Mouse (Mus musculus) gastrocnemius, postnatal 25 days (tissue): ENCODE measurements around the gene Kcnk2. TPM values are rescaled to one million over a fixed set of nuclear protein-coding genes. Genes with fewer than 3 reads are reported as not detected.
"Not testable (repeated sequence)": the region's sequence is repeated elsewhere in the genome, so short reads cannot be mapped to it uniquely, and the experiment has no call there.

Source experiments
- DNase-seq: peaks from one replicate; pipeline ENCODE4 v3.0.0; 2022
- total RNA-seq, 2 experiments: library from RNA; stranded (reverse); gene quantifications; 1 replicate in 1 of 2; 2 replicates in 1 of 2; pipeline ENCODE4 v1.2.3; 2021

Kcnk2 gene
- total RNA-seq, 2 experiments from 2014 or later: 1.8 to 2.5 TPM

- DNase-seq: peak; percentile 6
These were observed 58.5 kb downstream of the Kcnk2 start for GRCm38 (mm10) chr1:189343301-189344251.

GRCm38 (mm10) chr1:189342416-189343104 lies 59.5 kb downstream of the Kcnk2 start:
- no peak for DNase-seq

- no peak for DNase-seq
These were observed 60.6 kb downstream of the Kcnk2 start for GRCm38 (mm10) chr1:189341381-189341917.

DNA sequence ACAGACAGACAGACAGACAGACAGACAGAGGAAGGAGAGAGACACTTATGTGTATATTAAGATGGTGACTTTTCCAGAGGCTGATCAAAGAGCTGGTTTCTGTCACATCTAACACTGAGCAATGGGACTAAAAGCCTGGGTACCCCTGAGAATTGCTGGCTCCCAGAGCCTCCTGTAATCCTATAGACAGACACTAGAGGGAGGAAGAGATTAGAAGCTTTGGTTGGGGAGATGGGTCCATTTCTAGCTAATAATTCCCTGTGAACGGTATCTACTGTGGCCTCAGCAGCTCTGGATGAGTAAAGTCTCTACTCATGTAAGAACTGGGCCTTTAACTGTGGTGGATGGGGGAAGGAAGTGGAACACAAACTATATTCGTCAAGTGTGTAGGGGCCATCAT lies 86.2 kb downstream of the Kcnk2 start:
- DNase-seq: no peak

DNA sequence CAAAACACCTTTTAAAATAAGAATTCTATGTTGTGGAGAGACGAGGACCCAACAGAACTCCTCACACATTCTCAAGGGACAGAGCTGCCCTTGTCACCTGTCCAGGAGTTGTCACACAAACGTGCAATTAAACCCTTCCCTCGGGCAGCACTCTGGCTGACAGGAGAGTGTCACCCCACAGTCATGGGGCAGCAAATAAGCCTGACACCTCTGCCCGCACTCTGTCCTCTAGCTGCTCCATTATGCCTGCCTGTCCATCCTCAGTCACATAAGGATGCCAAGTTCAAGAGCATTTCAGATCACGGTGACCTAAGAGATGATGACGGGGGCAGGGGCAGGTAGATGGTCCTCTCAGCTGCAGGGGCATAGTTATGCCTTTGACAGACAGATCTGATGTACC lies 87.6 kb downstream of the Kcnk2 start:
- DNase-seq: no peak

DNA sequence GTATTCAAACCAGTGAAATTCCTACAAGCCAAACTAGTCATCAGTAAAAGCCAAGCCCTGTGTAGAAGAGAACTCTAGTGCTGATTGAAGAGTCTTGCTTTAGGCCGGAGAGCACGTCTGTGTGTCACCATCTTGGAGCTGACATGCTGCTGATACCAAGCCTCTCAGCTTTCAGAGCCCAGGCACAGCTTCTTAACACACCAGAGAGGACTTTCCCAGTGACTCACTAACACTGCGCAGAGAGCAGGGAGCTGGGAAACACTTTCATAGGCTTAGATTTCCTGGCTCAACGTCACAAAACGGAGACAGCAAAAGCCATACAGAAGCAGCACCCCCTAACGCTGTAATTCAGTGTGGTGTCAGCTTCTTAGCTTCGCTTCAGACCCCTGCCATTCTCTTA lies 88.3 kb downstream of the Kcnk2 start:
- DNase-seq: no peak

DNA sequence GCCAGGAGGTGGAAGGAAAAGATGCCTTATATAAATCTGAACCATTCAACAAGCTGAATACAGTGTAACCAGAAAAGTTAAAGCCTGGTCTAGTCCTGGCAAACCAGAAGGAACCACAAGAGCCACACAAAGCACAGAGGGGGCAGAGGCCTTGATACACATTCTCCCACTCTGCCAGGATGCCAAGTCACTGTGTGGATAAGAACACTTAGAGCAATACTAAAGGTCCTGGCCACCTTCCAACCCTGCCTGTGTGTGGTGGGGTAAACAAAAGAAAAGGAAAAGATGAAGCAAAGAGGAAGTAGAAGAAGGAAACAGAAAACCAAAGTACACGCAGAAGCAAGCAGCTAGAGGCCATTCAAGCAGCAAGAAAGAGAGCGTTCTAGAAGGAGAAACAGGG lies 91.9 kb downstream of the Kcnk2 start:
- no peak for DNase-seq

GRCm38 (mm10) chr1:189304988-189305522 lies 97.0 kb downstream of the Kcnk2 start:
- no peak for DNase-seq

DNA sequence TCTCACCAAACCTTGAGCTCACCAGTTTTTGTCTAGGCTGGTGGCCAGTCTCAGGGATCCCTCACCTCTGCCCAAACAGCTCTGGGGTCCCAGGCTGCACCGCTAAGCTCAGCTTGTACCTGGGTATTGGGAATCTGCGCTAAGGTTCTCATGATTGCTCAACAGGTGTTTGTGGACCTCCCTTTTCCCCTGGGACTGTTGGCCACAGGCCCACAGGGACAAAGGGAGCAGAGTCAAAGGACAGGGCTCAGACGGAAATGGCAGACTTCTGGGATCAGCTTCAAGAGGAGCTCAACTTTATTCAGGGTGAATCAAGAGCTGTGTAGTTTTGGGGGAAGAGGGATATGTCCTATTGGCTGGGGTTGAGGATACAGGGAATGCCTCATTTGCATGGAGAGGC lies 99.1 kb downstream of the Kcnk2 start:
- DNase-seq: no peak

DNA sequence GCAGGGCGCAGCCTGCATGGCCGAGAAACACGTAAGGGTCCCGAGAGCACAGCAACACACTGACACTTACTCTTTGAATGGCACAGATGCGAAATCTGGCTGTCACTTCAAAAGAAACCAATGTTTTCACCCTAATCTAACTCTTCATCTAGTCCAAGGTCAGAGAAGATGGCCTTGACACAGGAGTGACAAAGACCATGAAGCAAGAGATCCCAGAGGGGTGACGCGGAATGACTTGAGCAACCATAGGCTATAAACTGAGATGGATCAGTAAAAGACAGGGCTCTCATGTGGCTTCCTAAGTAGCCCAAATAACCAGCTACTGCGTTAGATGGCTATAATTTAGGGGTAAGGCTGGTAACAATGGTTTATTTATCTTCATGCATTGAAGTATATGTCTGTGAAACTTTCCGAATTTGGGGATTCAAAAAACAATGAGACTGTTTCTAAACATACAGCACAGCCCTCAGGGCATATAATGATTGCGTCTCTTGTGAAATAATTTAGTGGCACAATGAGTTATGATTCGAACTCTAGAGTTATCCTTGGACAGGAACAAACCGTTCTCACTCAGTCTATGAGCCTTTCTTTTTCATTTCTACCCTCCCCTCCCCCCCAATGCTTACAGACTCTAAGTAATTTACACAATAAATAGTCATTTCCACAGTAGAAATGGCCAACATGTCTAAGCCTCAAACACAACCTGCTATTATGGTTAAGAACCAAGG lies 108.2 kb downstream of the Kcnk2 start:
- DNase-seq: no peak

GRCm38 (mm10) chr1:189290885-189291284 lies 111.2 kb downstream of the Kcnk2 start:
- no peak for DNase-seq

GRCm38 (mm10) chr1:189288948-189289347 lies 113.1 kb downstream of the Kcnk2 start:
- no peak for DNase-seq

- DNase-seq: no peak
These were observed 129.8 kb downstream of the Kcnk2 start for GRCm38 (mm10) chr1:189272281-189272680.

- DNase-seq: no peak
These were observed 148.4 kb downstream of the Kcnk2 start for GRCm38 (mm10) chr1:189253631-189254030.

DNA sequence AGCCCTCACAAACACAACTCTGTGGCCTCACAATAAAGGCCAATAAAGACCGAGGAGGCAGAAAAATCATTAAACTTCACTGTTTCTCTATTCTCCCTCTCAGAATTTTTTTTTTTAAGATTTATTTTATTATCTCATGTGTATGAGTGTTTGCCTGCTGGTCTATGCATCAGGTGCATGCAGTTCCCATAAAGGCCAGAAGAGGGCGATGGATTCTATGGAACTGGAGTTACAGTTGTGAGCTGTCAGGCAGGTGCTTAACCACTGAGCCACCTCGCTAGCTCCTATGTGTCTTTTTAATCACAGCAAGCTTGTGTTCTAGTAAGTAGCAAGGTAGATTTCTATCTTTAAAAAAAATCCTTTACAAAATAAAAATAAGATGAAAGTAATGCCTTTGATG lies 148.9 kb downstream of the Kcnk2 start:
- DNase-seq: no peak

DNA sequence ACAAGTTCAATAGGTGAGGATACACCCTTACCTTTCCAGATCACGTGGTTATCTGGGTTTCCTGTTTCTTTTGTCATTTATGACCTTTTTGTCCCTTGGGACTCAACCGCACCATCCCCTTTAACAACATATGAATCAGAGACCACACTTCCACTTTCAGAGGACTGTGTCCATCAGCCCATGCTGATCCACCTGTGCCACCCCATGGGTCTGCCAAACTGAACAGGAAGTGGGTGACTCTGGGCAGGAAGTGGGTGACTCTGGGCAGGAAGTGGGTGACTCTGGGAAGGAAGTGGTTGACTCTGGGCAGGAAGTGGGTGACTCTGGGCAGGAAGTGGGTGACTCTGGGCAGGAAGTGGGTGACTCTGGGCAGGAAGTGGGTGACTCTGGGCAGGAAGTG lies 158.9 kb downstream of the Kcnk2 start:
- not testable (repeated sequence) for DNase-seq

- DNase-seq: no peak
These were observed 166.8 kb downstream of the Kcnk2 start for GRCm38 (mm10) chr1:189235261-189235660.

DNA sequence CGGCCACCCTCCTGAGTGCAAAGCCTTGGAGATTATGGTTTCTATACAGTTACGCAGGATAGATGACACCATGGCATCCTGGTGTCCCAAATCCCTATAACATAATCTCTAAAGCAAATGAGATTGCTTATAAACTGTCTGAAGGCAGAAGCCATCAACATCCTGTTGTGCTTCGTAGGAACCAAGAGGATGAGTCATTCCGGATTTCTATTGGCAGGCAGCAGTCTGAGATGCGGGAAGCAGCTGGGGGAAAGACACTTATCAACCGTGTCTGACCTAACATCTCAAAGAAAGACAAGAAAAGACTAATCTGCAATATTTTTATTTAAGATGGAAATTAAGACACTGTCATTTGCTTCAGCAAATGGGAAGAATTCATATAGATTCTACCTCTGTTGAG lies 169.2 kb downstream of the Kcnk2 start:
- DNase-seq: no peak

DNA sequence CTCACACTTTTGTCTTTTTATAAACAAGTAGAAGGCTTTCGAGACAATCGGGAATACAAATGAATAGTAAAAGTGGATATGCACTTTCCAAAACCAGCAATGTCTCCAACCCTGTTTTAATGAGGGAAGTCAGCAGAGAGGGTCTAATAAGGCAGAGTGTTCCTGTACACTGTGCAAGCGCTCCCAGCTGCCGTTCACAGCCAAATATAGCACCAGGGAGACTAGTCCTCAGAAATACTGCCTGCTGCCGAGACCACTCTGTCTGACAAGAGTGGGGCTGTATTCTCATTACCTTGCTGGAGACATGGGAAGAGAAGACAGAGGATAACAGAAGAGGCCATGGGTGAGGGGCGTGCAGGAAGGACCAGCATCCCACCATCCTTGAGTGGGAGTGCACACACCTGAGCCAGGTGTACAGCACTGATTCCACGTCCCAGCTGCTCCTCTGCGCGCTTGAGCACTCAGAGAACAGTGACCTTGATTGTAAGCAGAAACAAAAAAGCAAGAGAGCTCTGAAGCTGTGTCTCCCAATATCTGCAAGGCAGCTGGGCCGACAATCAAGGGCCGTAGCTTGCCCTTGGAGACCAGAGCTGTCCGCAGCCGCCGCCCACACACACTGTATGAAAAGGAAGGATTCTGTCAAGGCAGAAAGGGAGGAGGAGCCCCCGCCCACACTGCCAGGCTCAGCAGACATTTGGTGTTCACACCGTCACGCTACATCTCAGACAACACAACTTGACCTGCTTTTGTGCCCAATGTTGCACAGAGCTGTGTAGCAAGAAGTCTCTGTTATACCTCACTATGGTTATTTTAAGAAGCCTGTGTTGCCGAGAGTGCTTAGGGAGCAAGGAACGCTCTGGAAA lies 173.6 kb downstream of the Kcnk2 start:
- DNase-seq: peak; percentile 12

DNA sequence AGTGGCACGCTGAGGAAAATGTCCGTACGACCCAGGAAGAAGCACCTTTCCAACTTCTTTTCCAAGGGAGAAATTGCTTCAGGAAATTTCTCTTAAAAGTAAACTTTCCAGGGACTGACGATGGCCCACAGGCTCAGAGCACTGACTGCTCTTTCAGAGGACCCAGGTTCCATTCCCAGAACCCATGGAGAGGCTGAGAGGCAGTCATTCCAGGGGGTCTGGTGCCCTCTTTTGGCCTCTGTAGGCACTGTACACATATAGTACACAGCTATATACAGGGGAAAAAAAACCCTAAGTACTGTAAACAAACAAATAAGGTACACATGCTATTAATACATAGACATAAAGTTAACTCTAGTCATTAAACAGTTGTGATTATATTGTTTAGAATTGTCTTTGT lies 174.6 kb downstream of the Kcnk2 start:
- DNase-seq: no peak

DNA sequence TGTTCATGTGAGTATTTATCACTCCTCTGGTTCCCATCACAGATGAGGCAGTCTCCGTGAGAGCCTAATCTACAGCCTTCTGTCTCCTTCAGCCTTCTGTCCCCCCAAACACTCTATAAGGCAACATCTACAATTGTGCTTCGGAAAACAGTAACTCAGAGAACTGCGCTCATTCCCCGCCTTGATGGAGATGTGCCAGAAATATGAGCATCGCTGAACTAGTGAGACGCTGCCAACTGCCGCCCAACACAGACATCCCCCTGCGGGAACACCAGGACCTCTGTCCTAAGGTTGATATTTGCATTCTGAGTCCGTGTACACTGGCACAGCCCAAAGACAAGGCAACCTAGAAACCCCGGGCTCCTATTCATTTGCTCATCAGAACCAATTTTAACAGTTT lies 183.0 kb downstream of the Kcnk2 start:
- DNase-seq: no peak
